Mouse (Mus musculus) neural tube, embryonic 15.5 days (tissue): Measurements from ENCODE around the gene Wdr5. TPM values are rescaled to one million over a fixed set of nuclear protein-coding genes. Genes with fewer than 3 reads are reported as not detected.
A peak's percentile ranks its signal among the peaks of the same experiment; 100 is the strongest.
"Not testable (repeated sequence)": the region's sequence is repeated elsewhere in the genome, so short reads cannot be mapped to it uniquely, and the experiment has no call there.

ENCODE experiments used
- ATAC-seq: fragments of 200-750 bp; cut with Nextera tagmentation; 2 replicates; pipeline ENCODE4 v1.8.0; 2017; ENCODE audit warnings: mild to moderate bottlenecking, moderate TSS enrichment, moderate library complexity; ENCODE audit not compliant: low FRiP score
- H3K27ac ChIP-seq: fragments of 300-500 bp; sonication (generic); replicated peaks from 2 replicates; pipeline ENCODE4 v1.5.1; 2015; ENCODE audit warnings: mild to moderate bottlenecking, inconsistent platforms
- H3K27me3 ChIP-seq: fragments of 300-500 bp; sonication (generic); replicated peaks from 2 replicates; pipeline ENCODE4 v1.6.1; 2015; ENCODE audit warnings: inconsistent platforms
- H3K36me3 ChIP-seq: fragments of 300-500 bp; sonication (generic); 2 replicates; pipeline ENCODE4 v1.6.1; 2015; ENCODE audit warnings: inconsistent platforms
- H3K4me1 ChIP-seq: fragments of 300-500 bp; sonication (generic); 2 replicates; pipeline ENCODE4 v1.6.1; 2015; ENCODE audit warnings: inconsistent platforms
- H3K4me2 ChIP-seq: fragments of 300-500 bp; sonication (generic); 2 replicates; pipeline ENCODE4 v1.6.1; 2015; ENCODE audit warnings: inconsistent platforms, mild to moderate bottlenecking, moderate library complexity
- H3K4me3 ChIP-seq: fragments of 300-500 bp; sonication (generic); replicated peaks from 2 replicates; pipeline ENCODE4 v1.5.1; 2015; ENCODE audit warnings: mild to moderate bottlenecking, inconsistent platforms
- H3K9ac ChIP-seq: fragments of 300-500 bp; sonication (generic); replicated peaks from 2 replicates; pipeline ENCODE4 v1.6.1; 2015; ENCODE audit warnings: mild to moderate bottlenecking, inconsistent platforms
- H3K9me3 ChIP-seq: fragments of 300-500 bp; sonication (generic); replicated peaks from 2 replicates; pipeline ENCODE4 v1.6.1; 2016; ENCODE audit warnings: inconsistent platforms
- WGBS: fragments of 180-500 bp; shearing (Covaris S2); methylation state at CpG from one replicate; pipeline ENCODE4 v1.1.7; 2015; ENCODE audit warnings: mixed read lengths; 5-methylcytosine and 5-hydroxymethylcytosine counted together
- polyA plus RNA-seq: library from polyadenylated mRNA; unstranded; fragments of >200 nt; fragmentation: Nextera tagmentation; extraction: Ambion mirVana; gene quantifications from 2 replicates; pipeline ENCODE4 v1.2.1, GENCODE M21; 2015

Gene Wdr5
- polyA plus RNA-seq, 1 experiment from 2014 or later = 41.7 TPM

DNA sequence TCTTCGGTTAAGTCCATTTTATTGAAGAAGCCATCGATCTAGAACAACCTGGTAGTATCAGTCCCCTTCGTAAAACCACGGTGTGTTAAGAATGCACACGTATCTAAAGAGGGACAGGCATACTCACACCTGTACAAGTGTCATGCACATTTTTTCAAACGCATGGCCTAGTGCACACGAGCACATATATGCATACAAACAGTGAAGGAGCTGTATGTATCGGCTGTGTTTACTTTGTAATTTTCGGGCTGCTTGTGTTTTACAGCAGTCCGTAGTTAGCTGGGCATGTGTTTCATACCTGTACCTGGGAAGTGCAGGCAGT, 25.5 kb downstream of the Wdr5 start:
- ATAC-seq = peak; percentile 21
- peak overlapping the region; percentile 46 for H3K4me3 ChIP-seq
- H3K9ac ChIP-seq = peak overlapping the region; percentile 50
- H3K27ac ChIP-seq = peak overlapping the region; percentile 85
- H3K27me3 ChIP-seq = no peaks in the 10 kb centered on the region
- H3K4me2 ChIP-seq = peak overlapping the region; percentile 61
- WGBS = 28% methylated on average over 10 of the region's 10 CpGs
- peaks cover 10% of the 10 kb centered on the region for H3K36me3 ChIP-seq
- peaks cover 21% of the 10 kb centered on the region for H3K4me1 ChIP-seq
- no peaks in the 10 kb centered on the region for H3K9me3 ChIP-seq

DNA sequence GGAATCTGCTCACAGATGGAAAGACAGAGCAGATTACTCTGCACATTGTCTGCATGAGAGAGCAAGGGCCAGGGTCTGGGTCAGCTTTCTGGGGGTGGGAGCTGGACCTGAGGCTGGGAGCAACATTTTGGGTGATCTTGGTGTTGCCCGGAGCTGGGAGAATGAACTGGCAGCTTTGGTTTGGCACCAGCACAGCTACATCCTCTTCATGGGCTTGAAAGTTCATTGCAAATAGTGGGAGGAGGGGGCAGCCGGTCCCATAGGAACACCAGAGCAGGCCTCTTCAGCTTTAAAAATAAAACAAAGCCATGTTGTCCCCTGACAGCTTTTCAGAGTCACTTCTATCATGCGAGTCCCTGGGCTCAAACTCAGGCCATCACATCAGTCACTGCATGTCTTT, 26.3 kb downstream of the Wdr5 start:
- ATAC-seq = no peak
- 88% methylated on average over 3 of the region's 3 CpGs for whole genome bisulfite sequencing
- H3K36me3 ChIP-seq = peaks cover 3% of the 10 kb centered on the region
- H3K4me3 ChIP-seq = peak overlapping the region; percentile 46; the same call in 1 of the 2 replicates
- peak overlapping the region; percentile 61 for H3K4me2 ChIP-seq
- peak overlapping the region; percentile 50 for H3K9ac ChIP-seq
- H3K27ac ChIP-seq = peak overlapping the region; percentile 85
- H3K27me3 ChIP-seq = no peaks in the 10 kb centered on the region
- H3K4me1 ChIP-seq = peaks cover 21% of the 10 kb centered on the region
- no peaks in the 10 kb centered on the region for H3K9me3 ChIP-seq

DNA sequence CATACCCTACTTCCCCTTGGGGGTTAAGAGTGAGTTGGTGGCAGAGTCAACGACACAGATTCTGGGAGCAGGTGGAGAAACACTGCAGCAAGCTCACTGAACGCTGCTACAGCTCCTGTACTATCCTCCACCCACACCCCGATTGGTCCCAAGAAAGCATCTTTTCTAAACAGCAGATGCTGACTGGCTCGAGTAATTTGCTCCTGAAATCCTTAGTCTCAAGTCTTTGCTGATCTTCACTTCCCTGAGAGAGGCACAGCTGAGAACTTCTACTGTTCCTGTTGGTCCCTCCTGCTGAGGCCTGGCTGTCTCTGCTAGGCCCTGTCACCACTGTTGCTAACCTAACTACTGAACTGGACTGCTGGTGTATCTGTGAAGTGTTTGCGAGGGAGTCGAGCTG, 29.7 kb downstream of the Wdr5 start:
- ATAC-seq = no peak
- 91% methylated on average over 6 of the region's 6 CpGs for WGBS
- H3K36me3 ChIP-seq = no peaks in the 10 kb centered on the region

DNA sequence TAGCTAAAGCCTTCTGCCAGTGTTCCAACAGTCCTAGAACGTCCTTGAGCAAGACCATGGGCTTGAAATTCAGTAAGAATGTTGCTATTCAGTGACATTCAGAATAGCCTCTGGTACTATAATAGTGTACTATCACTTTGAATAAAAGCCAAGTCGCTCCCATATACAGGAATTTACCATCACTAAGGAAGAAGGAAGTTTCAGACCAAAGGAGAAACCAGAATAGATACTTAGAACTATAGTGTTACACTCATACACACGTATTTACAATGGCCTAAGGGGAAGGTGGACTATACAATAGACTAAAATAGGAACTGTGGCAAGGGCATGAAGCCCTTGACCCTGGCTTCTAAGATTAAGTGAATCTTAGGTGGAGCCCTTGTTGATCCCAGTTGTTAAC, 30.6 kb downstream of the Wdr5 start:
- not testable (repeated sequence) for H3K4me2 ChIP-seq, H3K9ac ChIP-seq, H3K4me3 ChIP-seq, H3K36me3 ChIP-seq, ATAC-seq, H3K27ac ChIP-seq, H3K27me3 ChIP-seq, H3K9me3 ChIP-seq
- 80% methylated on average over 3 of the region's 3 CpGs for WGBS
- H3K4me1 ChIP-seq = peaks cover 15% of the 10 kb centered on the region

More for the DNA sequence above, 29.7 kb downstream of the Wdr5 start:
- Histone ChIP-seq H3K4me2 (no peak overlapping the region), H3K9ac (no peak overlapping the region), H3K4me1 (peaks cover 15% of the 10 kb centered on the region), H3K4me3 (no peak overlapping the region), H3K9me3 (no peaks in the 10 kb centered on the region), H3K27me3 (no peaks in the 10 kb centered on the region), H3K27ac (no peak overlapping the region)

DNA sequence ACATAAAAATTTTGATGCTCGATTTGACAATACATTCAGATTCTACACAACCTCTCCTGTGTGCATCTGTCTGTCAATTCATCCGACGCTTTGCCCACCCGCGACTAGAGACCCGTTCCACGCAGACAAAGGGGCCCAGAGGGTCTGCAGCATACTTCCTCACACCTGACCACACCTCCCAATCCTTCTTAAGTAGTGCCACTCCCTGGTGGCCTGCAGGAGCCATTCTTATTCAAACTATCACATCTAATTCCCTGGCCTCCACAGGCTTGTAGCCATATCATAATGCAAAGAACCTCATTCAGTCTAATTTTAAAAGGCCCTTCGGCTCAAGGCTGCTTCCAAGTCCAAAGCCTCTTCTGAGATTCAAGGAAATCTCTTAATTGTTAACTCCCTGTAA, 31.1 kb downstream of the Wdr5 start:
- H3K9me3 ChIP-seq, H3K4me1 ChIP-seq, H3K27me3 ChIP-seq, H3K27ac ChIP-seq, H3K4me2 ChIP-seq, H3K9ac ChIP-seq, H3K36me3 ChIP-seq, ATAC-seq, H3K4me3 ChIP-seq: not testable (repeated sequence)
- 96% methylated on average over 8 of the region's 8 CpGs for WGBS

DNA sequence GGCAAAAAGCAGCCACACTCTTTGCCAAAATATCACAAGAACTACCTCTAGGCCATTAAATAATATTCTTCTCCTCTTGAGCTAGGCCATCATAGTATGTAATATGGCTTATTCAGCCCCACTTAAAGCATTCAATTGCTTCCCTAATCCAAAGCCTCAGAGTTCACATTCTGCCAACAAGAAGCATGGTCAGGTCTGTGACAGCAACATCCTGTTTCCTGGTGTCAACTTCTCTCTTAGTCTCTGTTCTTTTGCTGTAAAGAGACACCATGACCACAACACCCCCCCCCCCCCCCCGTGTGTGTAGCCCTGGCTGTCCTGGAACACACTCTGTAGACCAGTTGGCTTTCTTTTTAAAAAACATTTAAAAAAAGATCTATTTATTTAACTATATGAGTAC, 32.4 kb downstream of the Wdr5 start:
- H3K4me2 ChIP-seq = no peak overlapping the region
- no peaks in the 10 kb centered on the region for H3K9me3 ChIP-seq
- no peak for ATAC-seq
- no peaks in the 10 kb centered on the region for H3K4me1 ChIP-seq
- WGBS = 30% methylated on average over 1 of the region's 1 CpGs
- no peak overlapping the region for H3K9ac ChIP-seq
- no peaks in the 10 kb centered on the region for H3K36me3 ChIP-seq
- no peaks in the 10 kb centered on the region for H3K27me3 ChIP-seq
- H3K4me3 ChIP-seq = no peak overlapping the region
- H3K27ac ChIP-seq = no peak overlapping the region

DNA sequence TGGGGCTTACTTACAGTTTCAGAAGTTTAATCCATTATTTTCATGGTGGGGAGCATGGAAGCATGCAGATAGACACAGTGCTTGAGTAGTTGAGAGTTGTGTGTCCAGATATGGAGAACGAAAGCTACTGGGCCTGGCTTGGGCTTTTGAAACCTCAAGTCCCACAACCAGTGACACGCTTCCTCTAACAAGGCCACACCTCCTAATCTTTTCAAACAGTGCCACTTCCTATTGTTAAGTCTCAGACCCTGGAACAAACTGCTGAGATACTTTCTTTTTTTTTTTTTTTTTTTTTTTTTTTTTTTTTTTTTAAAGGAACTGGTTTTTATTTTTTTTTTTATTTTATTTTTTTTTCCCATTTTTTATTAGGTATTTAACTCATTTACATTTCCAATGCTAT, 33.0 kb downstream of the Wdr5 start:
- Histone ChIP-seq H3K36me3 (no peaks in the 10 kb centered on the region), H3K4me1 (no peaks in the 10 kb centered on the region), H3K4me2 (no peak overlapping the region), H3K27me3 (peaks cover 1% of the 10 kb centered on the region; the same call in 1 of the 2 replicates), H3K9ac (no peak overlapping the region), H3K9me3 (no peaks in the 10 kb centered on the region), H3K4me3 (no peak overlapping the region), H3K27ac (no peak overlapping the region)
- no peak for ATAC-seq
- WGBS = 97% methylated on average over 2 of the region's 2 CpGs

DNA sequence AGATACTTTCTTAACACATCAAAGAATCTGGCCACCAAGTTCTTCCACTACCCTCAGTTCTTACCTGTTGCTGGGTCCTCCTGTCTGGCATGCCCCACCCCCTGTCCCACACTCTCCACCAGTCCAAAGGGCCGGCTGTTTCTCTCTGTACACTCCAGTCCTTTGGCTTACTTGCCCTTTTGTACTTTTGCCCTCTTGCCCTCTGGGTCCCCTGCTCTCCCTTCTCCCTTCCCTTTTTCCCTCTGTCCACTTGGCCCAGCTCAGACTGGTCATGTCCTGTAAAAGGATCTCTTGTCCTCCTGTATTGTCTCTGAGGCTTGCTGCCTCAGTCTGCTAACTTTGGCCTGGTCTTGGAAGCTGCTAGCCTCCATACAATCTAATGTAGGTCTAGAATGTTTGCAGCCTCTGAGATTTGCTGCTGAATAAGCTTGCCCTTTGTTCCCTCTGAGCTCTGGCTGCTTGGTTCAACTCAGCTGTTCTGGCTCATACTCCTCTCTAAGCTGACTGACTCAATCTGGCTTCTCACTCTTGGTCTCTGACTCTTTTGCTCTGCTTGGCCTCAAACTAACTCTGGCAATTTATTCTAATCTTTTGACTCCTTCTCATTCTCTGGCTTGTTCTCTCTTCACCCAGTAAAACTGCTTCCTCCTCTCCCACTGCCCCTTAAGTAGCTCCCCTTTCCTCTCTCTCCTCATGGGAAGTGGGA, 33.9 kb downstream of the Wdr5 start:
- Histone ChIP-seq H3K4me1 (no peaks in the 10 kb centered on the region), H3K9me3 (no peaks in the 10 kb centered on the region), H3K36me3 (no peaks in the 10 kb centered on the region), H3K4me3 (no peak overlapping the region), H3K27ac (no peak overlapping the region), H3K4me2 (no peak overlapping the region), H3K27me3 (peaks cover 6% of the 10 kb centered on the region; the same call in 1 of the 2 replicates), H3K9ac (no peak overlapping the region)
- WGBS = 75% methylated on average over 1 of the region's 1 CpGs
- no peak for ATAC-seq

DNA sequence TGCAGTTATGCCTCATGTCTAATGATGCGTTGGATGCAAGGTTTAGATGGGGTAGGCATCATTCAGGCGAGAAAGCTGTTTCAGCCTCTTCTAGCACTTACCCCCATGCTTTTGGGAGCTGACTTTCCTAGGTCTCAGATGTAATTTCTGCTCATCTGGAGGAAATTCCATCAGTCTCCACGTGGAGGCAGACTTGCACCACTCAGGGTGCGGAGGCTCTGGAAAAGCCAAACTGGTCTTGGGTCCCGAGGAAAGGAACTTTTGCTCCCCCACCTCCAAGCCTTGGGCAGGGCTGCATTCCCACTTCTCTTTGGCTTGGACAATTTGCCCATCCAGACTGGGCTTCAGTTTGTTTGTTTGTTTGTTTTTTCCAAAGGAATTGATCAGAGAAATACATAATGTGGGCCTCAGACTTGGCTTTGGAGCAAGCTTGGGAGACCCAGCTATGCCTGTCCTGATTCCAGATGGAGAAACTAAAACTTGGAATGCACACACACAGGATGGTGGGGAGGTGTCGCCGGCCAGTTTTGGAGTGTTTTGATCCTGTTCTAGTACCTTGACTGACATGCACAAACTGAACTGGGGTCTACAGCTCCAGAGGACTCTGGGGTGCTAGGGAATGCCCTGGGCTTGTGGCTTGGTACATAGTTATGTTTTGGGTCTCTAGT, 37.8 kb downstream of the Wdr5 start:
- Histone ChIP-seq H3K4me3 (no peak overlapping the region), H3K4me2 (no peak overlapping the region), H3K4me1 (no peaks in the 10 kb centered on the region), H3K9me3 (no peaks in the 10 kb centered on the region), H3K27ac (no peak overlapping the region), H3K36me3 (no peaks in the 10 kb centered on the region), H3K9ac (no peak overlapping the region), H3K27me3 (peaks cover 12% of the 10 kb centered on the region)
- no peak for ATAC-seq
- 27% methylated on average over 7 of the region's 7 CpGs for WGBS

DNA sequence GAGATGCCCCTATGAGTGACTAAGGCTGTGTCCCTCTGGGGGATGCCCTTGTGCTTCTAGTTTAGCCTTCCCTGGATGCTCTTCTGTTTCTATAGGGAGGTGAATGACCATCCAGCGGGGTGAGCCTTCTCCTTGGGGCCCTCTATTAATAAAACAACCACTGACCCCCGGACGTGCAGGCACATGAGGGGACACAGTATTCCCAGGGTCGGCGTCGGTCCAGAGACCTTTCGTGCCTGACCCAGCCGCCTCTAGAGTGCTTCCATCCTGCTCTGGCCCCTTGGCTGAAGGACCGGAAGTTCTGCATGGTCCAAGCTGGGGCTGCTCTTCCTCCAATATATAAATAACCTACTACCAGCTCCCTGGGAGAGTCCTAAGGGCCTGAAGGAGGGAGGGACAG, 39.4 kb downstream of the Wdr5 start:
- WGBS = 84% methylated on average over 9 of the region's 9 CpGs
- Histone ChIP-seq H3K4me2 (no peak overlapping the region), H3K9ac (no peak overlapping the region), H3K4me1 (no peaks in the 10 kb centered on the region), H3K27ac (no peak overlapping the region), H3K9me3 (no peaks in the 10 kb centered on the region), H3K27me3 (peaks cover 14% of the 10 kb centered on the region), H3K36me3 (no peaks in the 10 kb centered on the region), H3K4me3 (no peak overlapping the region)
- ATAC-seq = no peak

DNA sequence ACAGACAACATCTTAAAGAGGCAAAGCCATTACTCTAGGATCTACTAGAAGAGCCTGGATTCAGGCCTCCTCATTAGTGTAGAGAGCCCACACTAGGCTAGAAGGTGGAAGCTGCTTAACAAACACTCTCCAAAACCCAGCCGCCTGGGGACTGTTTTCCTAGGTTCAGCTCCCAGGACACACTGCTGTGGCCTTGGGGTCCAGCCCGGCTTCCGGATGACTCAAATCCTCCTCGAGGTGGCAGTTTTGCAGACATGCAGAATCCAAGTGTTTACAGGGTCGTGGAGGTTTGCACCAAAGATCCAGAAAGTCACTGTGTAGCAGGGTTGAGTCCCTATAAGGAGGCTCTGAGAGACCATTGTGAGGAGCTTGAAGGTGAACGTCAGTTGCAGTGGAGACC, 42.0 kb downstream of the Wdr5 start:
- H3K27me3 ChIP-seq = peaks cover 14% of the 10 kb centered on the region
- 86% methylated on average over 6 of the region's 6 CpGs for WGBS
- ATAC-seq = no peak
- H3K9me3 ChIP-seq = no peaks in the 10 kb centered on the region
- no peak overlapping the region for H3K9ac ChIP-seq
- H3K4me3 ChIP-seq = no peak overlapping the region
- no peaks in the 10 kb centered on the region for H3K4me1 ChIP-seq
- no peak overlapping the region for H3K27ac ChIP-seq
- H3K36me3 ChIP-seq = no peaks in the 10 kb centered on the region
- no peak overlapping the region for H3K4me2 ChIP-seq

DNA sequence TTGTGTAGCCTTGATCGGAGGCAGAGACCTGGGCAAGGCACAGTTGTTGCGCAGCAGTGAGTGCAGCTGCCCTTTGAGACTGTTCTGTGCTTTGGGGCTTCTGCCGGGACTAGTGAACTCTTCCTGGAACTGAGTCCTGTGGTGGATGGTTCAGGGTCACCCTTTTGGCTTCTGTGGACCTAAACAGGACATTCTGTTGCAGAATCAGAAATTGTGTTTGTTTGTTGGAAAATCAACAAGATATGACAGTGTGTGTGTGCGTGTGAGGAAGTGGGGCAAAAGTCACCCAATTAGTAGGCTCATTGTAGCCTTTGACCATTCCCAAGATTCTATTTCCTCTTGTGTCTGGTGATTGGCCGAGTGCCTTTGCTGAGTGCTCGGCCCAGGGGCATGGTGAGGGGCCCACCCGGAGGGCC, 45.8 kb downstream of the Wdr5 start:
- Histone ChIP-seq H3K4me1 (peaks cover 11% of the 10 kb centered on the region), H3K9ac (no peak overlapping the region), H3K27me3 (peaks cover 32% of the 10 kb centered on the region), H3K4me3 (no peak overlapping the region), H3K4me2 (no peak overlapping the region), H3K27ac (no peak overlapping the region), H3K36me3 (no peaks in the 10 kb centered on the region), H3K9me3 (no peaks in the 10 kb centered on the region)
- no peak for ATAC-seq
- 91% methylated on average over 7 of the region's 7 CpGs for WGBS
